Mouse (Mus musculus) erythroblast, embryonic 14.5 days (primary cell): ENCODE measurements around the gene Slc35e2.

Source experiments
- GATA1 ChIP-seq: IDR thresholded peaks from 2 replicates; pipeline ENCODE4 v1.6.1; 2012; ENCODE audit warnings: low read length, inconsistent platforms, mixed read lengths
- TAL1 ChIP-seq: IDR thresholded peaks from 3 replicates; pipeline ENCODE4 v1.6.1; 2012; ENCODE audit warnings: low read length, inconsistent platforms, mixed read lengths

GRCm38 (mm10) chr4:155577741-155578140 is 23.5 kb upstream of the Slc35e2 start:
- no peak for TF ChIP-seq GATA1
- no peak for TF ChIP-seq TAL1
